Mouse (Mus musculus) testis, adult 2 months (tissue): ENCODE data around the gene Ube2j1.

Experiments
- CTCF ChIP-seq: fragments of 200-500 bp; IDR thresholded peaks from 2 replicates; pipeline ENCODE4 v1.5.1; 2012; ENCODE audit warnings: low read depth, mild to moderate bottlenecking, inconsistent platforms, low read length, moderate library complexity; ENCODE audit not compliant: control insufficient read depth, insufficient read depth, insufficient replicate concordance
- POLR2A ChIP-seq: fragments of 200-500 bp; IDR thresholded peaks from 2 replicates; pipeline ENCODE4 v1.6.1; 2012; ENCODE audit warnings: low read depth, mild to moderate bottlenecking, inconsistent platforms, low read length, moderate library complexity; ENCODE audit not compliant: control insufficient read depth

GRCm38 (mm10) chr4:32998996-32999395 lies 32.2 kb upstream of the Ube2j1 start:
- no peak for TF ChIP-seq CTCF
- no peak for TF ChIP-seq POLR2A
